Mouse (Mus musculus) fat pad, adult 2 months (tissue): Measurements from ENCODE around the gene Tekt2.

Source experiments
- DNase-seq: peaks from one replicate; pipeline ENCODE4 v3.0.0-alpha.2; 2011; ENCODE audit warnings: low read depth, low spot score; ENCODE audit errors: extremely low read depth

The Tekt2 gene

GRCm38 (mm10) chr4:126325281-126325861 is at the start of gene Tekt2:
Gene Tekt2 (minus strand): TSS chr4:126325688.
- DNase-seq: no peak

- DNase-seq: no peak
These were observed 46.0 kb upstream of the Tekt2 start for GRCm38 (mm10) chr4:126371497-126371896.

- no peak for DNase-seq
These were observed 34.6 kb upstream of the Tekt2 start for GRCm38 (mm10) chr4:126360069-126360468.

GRCm38 (mm10) chr4:126343451-126343850 is 18.0 kb upstream of the Tekt2 start:
- DNase-seq: no peak

- DNase-seq: no peak
These were observed 14.0 kb upstream of the Tekt2 start for GRCm38 (mm10) chr4:126339461-126339860.

- DNase-seq: no peak
These were observed 6.9 kb upstream of the Tekt2 start for GRCm38 (mm10) chr4:126332358-126332757.

- DNase-seq: no peak
These were observed 6.3 kb upstream of the Tekt2 start for GRCm38 (mm10) chr4:126331751-126332150.

GRCm38 (mm10) chr4:126330295-126330694 is 4.8 kb upstream of the Tekt2 start:
- DNase-seq: no peak

GRCm38 (mm10) chr4:126326036-126326435 is 548 bp upstream of the Tekt2 start:
- no peak for DNase-seq

- DNase-seq: no peak
These were observed 627 bp downstream of the Tekt2 start for GRCm38 (mm10) chr4:126324861-126325260.

- no peak for DNase-seq
These were observed 2.8 kb downstream of the Tekt2 start for GRCm38 (mm10) chr4:126322646-126323045.

- no peak for DNase-seq
These were observed 3.5 kb downstream of the Tekt2 start for GRCm38 (mm10) chr4:126321854-126322511.

GRCm38 (mm10) chr4:126321111-126321853 is 4.2 kb downstream of the Tekt2 start, which contains the start of gene Adprhl2:
Gene Adprhl2 (minus strand): TSS chr4:126321703.
- no peak for DNase-seq

- DNase-seq: no peak
These were observed 5.7 kb downstream of the Tekt2 start for GRCm38 (mm10) chr4:126319806-126320205.

GRCm38 (mm10) chr4:126316443-126317040 is 8.9 kb downstream of the Tekt2 start:
- no peak for DNase-seq

- no peak for DNase-seq
These were observed 9.6 kb downstream of the Tekt2 start for GRCm38 (mm10) chr4:126315931-126316330.

GRCm38 (mm10) chr4:126314393-126314792 is 11.1 kb downstream of the Tekt2 start:
- no peak for DNase-seq

- no peak for DNase-seq
These were observed 12.3 kb downstream of the Tekt2 start for GRCm38 (mm10) chr4:126313202-126313601.

- DNase-seq: no peak
These were observed 13.8 kb downstream of the Tekt2 start for GRCm38 (mm10) chr4:126311566-126312200.

GRCm38 (mm10) chr4:126310344-126310743 is 15.1 kb downstream of the Tekt2 start:
- DNase-seq: no peak

GRCm38 (mm10) chr4:126309922-126310309 is 15.6 kb downstream of the Tekt2 start:
- DNase-seq: no peak
